Mouse (Mus musculus): Measurements from ENCODE around the gene Sgms1.

- TF ChIP-seq POLR2A (IDR thresholded peaks at IDR 0.05; ENCODE audit: borderline replicate concordance, low read depth, low read length) (no peak), CTCF (IDR thresholded peaks at IDR 0.05; ENCODE audit: low read depth, low read length) (no peak)
These were observed 232.5 kb downstream of the Sgms1 start for GRCm38 (mm10) chr19:32157045-32157444.
